Mouse (Mus musculus): ENCODE measurements around the gene Stom. TPM values are rescaled to one million over a fixed set of nuclear protein-coding genes. Genes with fewer than 3 reads are reported as not detected.

Gene Stom
- total RNA-seq (2021): 10 to 100 TPM; 42.7 to 43.5 TPM
- long read RNA-seq, experiment 1, transcript Stom-201 (7 exons, 2,787 nt): major isoform, 24 of 25 reads
- long read RNA-seq, experiment 1, partial matches to known transcripts: 0 of 25 reads
- long read RNA-seq, experiment 1, other reads (novel, unspliced or antisense): 1 of 25 reads
- long read RNA-seq, experiment 2, transcript Stom-201 (7 exons, 2,787 nt): major isoform, 44 of 53 reads
- long read RNA-seq, experiment 2, partial matches to known transcripts: 7 of 53 reads
- long read RNA-seq, experiment 2, other reads (novel, unspliced or antisense): 2 of 53 reads

GRCm38 (mm10) chr2:35336388-35337280, at the start of gene Stom:
Stom (minus strand) TSS chr2:35336976.
- DNase-seq (ENCODE audit: low spot score in 2 of 2): peak; percentile 99 to 100

GRCm38 (mm10) chr2:35385441-35385871, 48.7 kb upstream of the Stom start:
- DNase-seq (ENCODE audit: low spot score in 2 of 2): no peak

GRCm38 (mm10) chr2:35379306-35379705, 42.5 kb upstream of the Stom start:
- DNase-seq (ENCODE audit: low spot score in 2 of 2): no peak

- no peak for DNase-seq (ENCODE audit: low spot score in 2 of 2)
Measured at GRCm38 (mm10) chr2:35377600-35377999, 40.8 kb upstream of the Stom start.

GRCm38 (mm10) chr2:35373003-35373402, 36.2 kb upstream of the Stom start:
- DNase-seq (ENCODE audit: low spot score in 2 of 2): no peak

GRCm38 (mm10) chr2:35370686-35371085, 33.9 kb upstream of the Stom start:
- no peak for DNase-seq (ENCODE audit: low spot score in 2 of 2)

GRCm38 (mm10) chr2:35367629-35368028, 30.9 kb upstream of the Stom start, which contains the start of gene 4930568D16Rik:
4930568D16Rik (minus strand) TSS chr2:35367729.
- no peak for DNase-seq (ENCODE audit: low spot score in 2 of 2)

GRCm38 (mm10) chr2:35349184-35349583, 12.4 kb upstream of the Stom start:
- no peak for DNase-seq (ENCODE audit: low spot score in 2 of 2)

- DNase-seq (ENCODE audit: low spot score in 2 of 2): no peak
Measured at GRCm38 (mm10) chr2:35345984-35346383, 9.2 kb upstream of the Stom start.

- no peak for DNase-seq (ENCODE audit: low spot score in 2 of 2)
Measured at GRCm38 (mm10) chr2:35342605-35343004, 5.8 kb upstream of the Stom start.

GRCm38 (mm10) chr2:35338707-35339106, 1.9 kb upstream of the Stom start:
- DNase-seq (ENCODE audit: low spot score in 2 of 2): no peak

- no peak for DNase-seq (ENCODE audit: low spot score in 2 of 2)
Measured at GRCm38 (mm10) chr2:35338036-35338435, 1.3 kb upstream of the Stom start.

- no peak for DNase-seq (ENCODE audit: low spot score in 2 of 2)
Measured at GRCm38 (mm10) chr2:35337419-35337818, 643 bp upstream of the Stom start.

- no peak for DNase-seq (ENCODE audit: low spot score in 2 of 2)
Measured at GRCm38 (mm10) chr2:35335620-35336019, 1.2 kb downstream of the Stom start.

- DNase-seq (ENCODE audit: low spot score in 2 of 2): no peak
Measured at GRCm38 (mm10) chr2:35333670-35334069, 3.1 kb downstream of the Stom start.

GRCm38 (mm10) chr2:35331205-35331604, 5.6 kb downstream of the Stom start:
- DNase-seq (ENCODE audit: low spot score in 2 of 2): no peak

- DNase-seq (ENCODE audit: low spot score in 2 of 2): no peak
Measured at GRCm38 (mm10) chr2:35329061-35329460, 7.7 kb downstream of the Stom start.

GRCm38 (mm10) chr2:35328064-35328792, 8.5 kb downstream of the Stom start:
- DNase-seq (ENCODE audit: low spot score in 2 of 2): no peak

GRCm38 (mm10) chr2:35327583-35327982, 9.2 kb downstream of the Stom start:
- no peak for DNase-seq (ENCODE audit: low spot score in 2 of 2)

GRCm38 (mm10) chr2:35326931-35327330, 9.8 kb downstream of the Stom start:
- DNase-seq (ENCODE audit: low spot score in 2 of 2): no peak

- DNase-seq (ENCODE audit: low spot score in 2 of 2): no peak
Measured at GRCm38 (mm10) chr2:35325930-35326329, 10.8 kb downstream of the Stom start.

Data from adrenal gland, postnatal 4 days (tissue).